Mouse (Mus musculus) liver, embryonic 15.5 days (tissue): ENCODE data around the gene Ccdc32. TPM values are rescaled to one million over a fixed set of nuclear protein-coding genes. Genes with fewer than 3 reads are reported as not detected.
"Not testable (repeated sequence)": the region's sequence is repeated elsewhere in the genome, so short reads cannot be mapped to it uniquely, and the experiment has no call there.

ENCODE experiments used
- ATAC-seq: fragments of 200-750 bp; cut with Nextera tagmentation; 2 replicates; pipeline ENCODE4 v1.8.0; 2017; ENCODE audit warnings: moderate number of reproducible peaks, mild to moderate bottlenecking, moderate library complexity; ENCODE audit not compliant: insufficient read depth
- H3K27ac ChIP-seq: fragments of 300-500 bp; sonication (generic); replicated peaks from 2 replicates; pipeline ENCODE4 v1.5.1; 2015; ENCODE audit warnings: mild to moderate bottlenecking, inconsistent platforms
- H3K27me3 ChIP-seq: fragments of 300-500 bp; sonication (generic); 2 replicates; pipeline ENCODE4 v1.6.1; 2015; ENCODE audit warnings: mild to moderate bottlenecking, inconsistent platforms
- H3K36me3 ChIP-seq: fragments of 300-500 bp; sonication (generic); replicated peaks from 2 replicates; pipeline ENCODE4 v1.6.1; 2015; ENCODE audit warnings: moderate library complexity, mild to moderate bottlenecking, inconsistent platforms
- H3K4me1 ChIP-seq: fragments of 300-500 bp; sonication (generic); replicated peaks from 2 replicates; pipeline ENCODE4 v1.6.1; 2015; ENCODE audit warnings: inconsistent platforms
- H3K4me2 ChIP-seq: fragments of 300-500 bp; sonication (generic); 2 replicates; pipeline ENCODE4 v1.6.1; 2015; ENCODE audit warnings: moderate library complexity, mild to moderate bottlenecking, inconsistent platforms
- H3K4me3 ChIP-seq: fragments of 300-500 bp; sonication (generic); replicated peaks from 2 replicates; pipeline ENCODE4 v1.5.1; 2015; ENCODE audit warnings: mild to moderate bottlenecking, inconsistent platforms
- H3K9ac ChIP-seq: fragments of 300-500 bp; sonication (generic); 2 replicates; pipeline ENCODE4 v1.6.1; 2015; ENCODE audit warnings: moderate library complexity, mild to moderate bottlenecking, inconsistent platforms
- H3K9me3 ChIP-seq: fragments of 300-500 bp; sonication (generic); replicated peaks from 2 replicates; pipeline ENCODE4 v1.6.1; 2016; ENCODE audit warnings: inconsistent platforms
- WGBS: fragments of 180-500 bp; shearing (Covaris S2); methylation state at CpG from one replicate; pipeline ENCODE4 v1.1.7; 2015; ENCODE audit warnings: mixed read lengths; ENCODE audit not compliant: insufficient replicate concordance; 5-methylcytosine and 5-hydroxymethylcytosine counted together
- polyA plus RNA-seq: library from polyadenylated mRNA; unstranded; fragments of >200 nt; fragmentation: Nextera tagmentation; extraction: Ambion mirVana; gene quantifications from 2 replicates; pipeline ENCODE4 v1.2.1, GENCODE M21; 2015

Gene Ccdc32
- polyA plus RNA-seq, 1 experiment from 2014 or later, result 12.4 TPM

- Histone ChIP-seq H3K9ac (no peak overlapping the region), H3K4me2 (no peak overlapping the region), H3K9me3 (no peaks in the 10 kb centered on the region), H3K36me3 (peaks cover 5% of the 10 kb centered on the region), H3K4me3 (no peak overlapping the region), H3K4me1 (peaks cover 42% of the 10 kb centered on the region), H3K27ac (no peak overlapping the region), H3K27me3 (peaks cover 4% of the 10 kb centered on the region; the same call in 1 of the 2 replicates)
- ATAC-seq, result no peak
- 32% methylated on average over 4 of the region's 4 CpGs for WGBS
These were observed 3.0 kb upstream of the Ccdc32 start for GRCm38 (mm10) chr2:119032191-119032590.

- no peaks in the 10 kb centered on the region for H3K9me3 ChIP-seq
- H3K4me1 ChIP-seq, result peaks cover 58% of the 10 kb centered on the region
- peaks cover 4% of the 10 kb centered on the region; the same call in 1 of the 2 replicates for H3K27me3 ChIP-seq
- H3K4me2 ChIP-seq, result 0 out of 2 replicates have a peak overlapping the region, but pooled peaks have one; percentile 3
- 89% methylated on average over 4 of the region's 4 CpGs for WGBS
- no peak overlapping the region for H3K9ac ChIP-seq
- peaks cover 29% of the 10 kb centered on the region for H3K36me3 ChIP-seq
- ATAC-seq, result no peak
- H3K4me3 ChIP-seq, result no peak overlapping the region
- no peak overlapping the region for H3K27ac ChIP-seq
These were observed 2.2 kb downstream of the Ccdc32 start for GRCm38 (mm10) chr2:119026951-119027350.

DNA sequence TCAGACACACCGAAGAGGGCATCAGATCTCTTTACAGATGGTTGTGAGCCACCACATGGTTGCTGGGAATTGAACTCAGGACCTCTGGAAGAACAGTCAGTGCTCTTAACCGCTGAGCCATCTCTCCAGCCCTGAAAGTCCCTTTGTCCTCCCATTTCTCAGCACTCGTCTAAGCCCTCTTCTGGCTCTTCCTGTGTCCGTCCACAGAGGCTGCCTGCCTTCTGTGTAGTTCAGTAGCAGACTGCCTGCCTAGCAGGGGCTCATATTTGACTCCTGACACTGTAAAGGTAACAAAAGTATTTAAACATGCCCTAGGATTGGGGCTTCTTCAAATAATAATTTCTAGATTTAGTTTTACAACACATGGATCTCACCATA is 4.0 kb downstream of the Ccdc32 start:
- peaks cover 46% of the 10 kb centered on the region for H3K36me3 ChIP-seq
- 40% methylated on average over 4 of the region's 4 CpGs for WGBS
- no peak overlapping the region for H3K9ac ChIP-seq
- no peaks in the 10 kb centered on the region for H3K9me3 ChIP-seq
- peak overlapping the region; percentile 11; the same call in 1 of the 2 replicates for H3K4me3 ChIP-seq
- peak overlapping the region; percentile 90 for H3K27ac ChIP-seq
- peaks cover 58% of the 10 kb centered on the region for H3K4me1 ChIP-seq
- no peaks in the 10 kb centered on the region for H3K27me3 ChIP-seq
- no peak; the same call in 1 of the 2 replicates for ATAC-seq
- peak overlapping the region; percentile 52 for H3K4me2 ChIP-seq

DNA sequence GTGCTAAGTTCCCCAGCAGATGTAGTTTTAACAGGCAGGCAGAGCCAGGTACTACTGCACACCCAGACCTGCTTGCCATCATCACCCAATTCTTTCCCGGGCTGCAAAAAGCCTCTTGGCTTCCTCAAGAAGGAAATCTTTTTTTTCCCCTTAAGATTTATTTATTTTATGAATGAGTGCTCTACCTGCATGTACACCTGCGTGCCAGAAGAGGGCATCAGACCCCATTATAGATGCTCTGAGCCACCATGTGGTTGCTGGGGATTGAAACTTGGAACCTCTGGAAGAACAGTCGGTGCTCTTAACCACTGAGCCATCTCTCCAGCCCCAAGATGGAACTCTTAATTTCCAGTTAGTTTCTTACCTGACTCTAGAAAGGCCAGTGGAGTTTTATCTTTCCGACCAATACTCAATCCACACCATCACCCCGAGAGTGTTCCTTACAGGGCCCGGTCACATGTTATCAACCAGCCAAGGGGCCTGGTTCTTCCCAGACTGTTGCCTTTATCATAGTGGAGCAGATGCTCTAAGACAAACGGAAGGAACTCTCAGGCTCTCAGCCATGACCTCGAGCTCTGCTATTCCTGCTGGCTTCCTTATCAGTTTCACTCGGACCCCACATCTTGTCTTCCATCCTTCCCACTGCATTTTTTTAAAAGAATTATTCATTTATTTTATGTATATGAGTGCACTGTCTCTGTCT is 4.5 kb downstream of the Ccdc32 start:
- peaks cover 56% of the 10 kb centered on the region for H3K4me1 ChIP-seq
- no peaks in the 10 kb centered on the region for H3K27me3 ChIP-seq
- peak overlapping the region; percentile 90 for H3K27ac ChIP-seq
- H3K9ac ChIP-seq, result no peak overlapping the region
- 22% methylated on average over 9 of the region's 9 CpGs for WGBS
- peak overlapping the region; percentile 11; the same call in 1 of the 2 replicates for H3K4me3 ChIP-seq
- peak overlapping the region; percentile 52 for H3K4me2 ChIP-seq
- H3K9me3 ChIP-seq, result no peaks in the 10 kb centered on the region
- ATAC-seq, result peak; percentile 92
- H3K36me3 ChIP-seq, result peaks cover 50% of the 10 kb centered on the region

DNA sequence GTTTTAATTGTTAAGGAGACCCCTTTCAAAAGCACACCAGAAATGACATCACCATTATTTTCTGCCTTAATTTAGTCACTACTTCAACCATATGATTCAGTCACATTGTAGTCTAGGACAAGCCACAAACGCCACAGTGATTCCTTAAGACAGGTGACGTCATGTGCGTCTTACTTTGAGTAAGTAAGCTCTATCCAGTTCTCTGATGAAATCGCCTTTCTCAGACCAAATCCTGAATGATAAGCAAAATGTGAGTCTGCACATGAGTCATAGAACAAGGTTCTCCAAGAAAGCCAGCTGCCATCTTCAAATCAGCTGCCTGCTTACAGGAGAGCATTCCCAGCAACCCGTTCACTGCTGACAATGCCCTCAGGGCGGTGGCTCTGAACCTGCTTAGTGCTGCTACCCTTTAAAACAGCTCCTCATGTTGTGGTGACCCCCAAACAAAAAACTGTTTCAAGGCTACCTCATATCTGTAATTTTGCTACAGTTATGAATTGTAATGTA is 6.0 kb downstream of the Ccdc32 start:
- Histone ChIP-seq H3K9me3 (no peaks in the 10 kb centered on the region), H3K4me3 (no peak overlapping the region), H3K36me3 (peaks cover 61% of the 10 kb centered on the region), H3K4me1 (peaks cover 45% of the 10 kb centered on the region), H3K4me2 (no peak overlapping the region), H3K9ac (no peak overlapping the region), H3K27ac (no peak overlapping the region), H3K27me3 (no peaks in the 10 kb centered on the region)
- WGBS, result 92% methylated on average over 6 of the region's 6 CpGs
- no peak for ATAC-seq

- no peak for ATAC-seq
- no peak overlapping the region for H3K27ac ChIP-seq
- no peaks in the 10 kb centered on the region for H3K27me3 ChIP-seq
- H3K4me2 ChIP-seq, result no peak overlapping the region
- 60% methylated on average over 4 of the region's 4 CpGs for WGBS
- peaks cover 61% of the 10 kb centered on the region for H3K36me3 ChIP-seq
- H3K9ac ChIP-seq, result no peak overlapping the region
- H3K4me3 ChIP-seq, result no peak overlapping the region
- H3K9me3 ChIP-seq, result peaks cover 3% of the 10 kb centered on the region; the same call in 1 of the 2 replicates
- peaks cover 22% of the 10 kb centered on the region for H3K4me1 ChIP-seq
These were observed 9.7 kb downstream of the Ccdc32 start for GRCm38 (mm10) chr2:119019538-119019937.

GRCm38 (mm10) chr2:119019131-119019530 is 10.1 kb downstream of the Ccdc32 start:
- Histone ChIP-seq H3K27me3 (no peaks in the 10 kb centered on the region), H3K9ac (no peak overlapping the region), H3K36me3 (peaks cover 60% of the 10 kb centered on the region), H3K4me2 (no peak overlapping the region), H3K27ac (no peak overlapping the region), H3K9me3 (peaks cover 3% of the 10 kb centered on the region; the same call in 1 of the 2 replicates), H3K4me1 (peaks cover 18% of the 10 kb centered on the region), H3K4me3 (no peak overlapping the region)
- 44% methylated on average over 5 of the region's 5 CpGs for WGBS
- no peak for ATAC-seq

DNA sequence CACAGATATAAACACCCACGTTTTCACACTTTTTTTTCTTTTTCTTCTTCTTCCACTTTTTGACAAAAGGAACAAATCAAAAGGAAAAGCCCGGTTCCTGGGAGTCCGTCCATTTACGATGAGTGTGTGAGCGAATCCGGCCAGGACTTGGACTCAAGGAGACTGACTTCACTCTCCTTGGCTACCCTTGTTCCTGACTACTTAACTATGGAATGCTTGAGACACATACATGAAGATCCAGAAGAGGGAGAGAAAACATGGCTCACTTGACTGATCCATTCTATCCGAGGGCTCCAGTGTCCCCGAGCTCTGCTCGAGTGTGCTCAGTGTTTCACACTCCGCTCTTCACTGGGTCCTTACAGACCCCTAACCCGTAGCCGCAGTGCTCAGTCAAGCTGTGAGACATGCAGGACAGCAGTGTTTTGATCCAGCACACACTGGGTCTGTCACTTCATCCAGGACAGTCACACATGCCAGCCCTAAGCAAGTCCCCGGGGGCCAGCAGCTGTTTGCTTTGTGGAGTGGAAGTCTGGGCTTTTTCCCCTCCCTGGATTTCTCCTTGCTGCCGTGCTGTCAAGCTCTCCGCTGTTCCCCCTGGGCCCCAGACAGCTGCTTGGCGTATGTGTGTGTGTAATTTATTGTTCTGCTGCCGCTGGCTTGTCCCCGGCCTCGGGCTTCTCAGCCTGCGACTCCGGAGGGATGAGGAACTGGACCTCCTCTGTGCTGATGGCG is 10.6 kb downstream of the Ccdc32 start:
- Histone ChIP-seq H3K9ac (no peak overlapping the region), H3K27ac (no peak overlapping the region), H3K27me3 (no peaks in the 10 kb centered on the region), H3K4me3 (no peak overlapping the region), H3K4me2 (no peak overlapping the region), H3K9me3 (peaks cover 3% of the 10 kb centered on the region; the same call in 1 of the 2 replicates), H3K36me3 (peaks cover 54% of the 10 kb centered on the region), H3K4me1 (peaks cover 12% of the 10 kb centered on the region; the same call in 1 of the 2 replicates)
- no peak for ATAC-seq
- WGBS, result 74% methylated on average over 22 of the region's 22 CpGs

DNA sequence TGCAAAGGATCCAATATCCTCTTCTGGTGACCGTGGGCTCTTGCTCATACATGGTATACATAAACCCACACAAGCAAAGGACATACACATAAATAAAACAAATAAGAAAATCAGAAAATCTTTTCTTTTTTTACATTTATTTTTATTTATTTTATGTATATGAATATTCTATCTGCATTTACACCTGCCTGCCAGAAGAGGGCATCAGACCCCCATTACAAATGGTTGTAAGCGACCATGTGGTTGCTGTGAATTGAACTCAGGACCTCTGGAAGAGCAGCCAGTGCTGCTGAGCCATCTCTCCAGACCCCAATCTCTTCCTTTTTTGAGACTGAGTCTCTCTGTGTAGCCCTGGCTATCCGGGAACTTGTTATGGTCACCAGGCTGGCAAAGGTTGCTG is 11.5 kb downstream of the Ccdc32 start:
- no peak overlapping the region for H3K4me3 ChIP-seq
- no peak for ATAC-seq

DNA sequence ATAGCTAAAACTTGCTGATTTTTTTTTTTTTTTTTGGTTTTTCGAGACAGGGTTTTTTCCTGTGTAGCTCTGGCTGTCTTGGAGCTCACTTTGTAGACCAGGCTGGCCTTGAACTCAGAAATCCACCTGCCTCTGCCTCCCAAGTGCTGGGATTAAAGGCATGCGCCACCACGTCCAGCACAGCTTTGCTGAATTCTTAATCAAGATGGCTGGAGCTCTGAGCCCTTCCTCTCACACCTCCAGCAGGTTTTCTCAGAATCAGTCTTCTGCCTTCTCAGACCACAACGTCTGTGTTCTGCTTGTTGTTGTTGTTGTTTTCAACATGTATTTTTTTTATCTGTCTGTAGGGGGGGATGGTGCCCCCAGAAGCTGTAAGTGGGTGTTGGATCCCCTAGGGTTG is 12.9 kb downstream of the Ccdc32 start:
- H3K27ac ChIP-seq, H3K4me3 ChIP-seq, ATAC-seq, H3K9me3 ChIP-seq, H3K27me3 ChIP-seq, H3K9ac ChIP-seq, H3K4me2 ChIP-seq: not testable (repeated sequence)
- Histone ChIP-seq H3K4me1 (peaks cover 12% of the 10 kb centered on the region; the same call in 1 of the 2 replicates), H3K36me3 (peaks cover 36% of the 10 kb centered on the region)
- 30% methylated on average over 4 of the region's 4 CpGs for WGBS

More for the DNA sequence above, 11.5 kb downstream of the Ccdc32 start:
- peaks cover 3% of the 10 kb centered on the region; the same call in 1 of the 2 replicates for H3K9me3 ChIP-seq
- H3K9ac ChIP-seq, result no peak overlapping the region
- WGBS, result 89% methylated on average over 3 of the region's 3 CpGs
- peaks cover 12% of the 10 kb centered on the region; the same call in 1 of the 2 replicates for H3K4me1 ChIP-seq
- H3K27ac ChIP-seq, result no peak overlapping the region
- H3K36me3 ChIP-seq, result peaks cover 49% of the 10 kb centered on the region
- H3K27me3 ChIP-seq, result no peaks in the 10 kb centered on the region
- H3K4me2 ChIP-seq, result no peak overlapping the region

GRCm38 (mm10) chr2:119015604-119016180 is 13.5 kb downstream of the Ccdc32 start:
- H3K27me3 ChIP-seq, result no peaks in the 10 kb centered on the region
- no peak overlapping the region for H3K27ac ChIP-seq
- H3K4me3 ChIP-seq, result no peak overlapping the region
- H3K9me3 ChIP-seq, result peaks cover 3% of the 10 kb centered on the region; the same call in 1 of the 2 replicates
- H3K4me1 ChIP-seq, result peaks cover 12% of the 10 kb centered on the region; the same call in 1 of the 2 replicates
- peaks cover 30% of the 10 kb centered on the region for H3K36me3 ChIP-seq
- ATAC-seq, result no peak
- H3K9ac ChIP-seq, result no peak overlapping the region
- peak overlapping the region; percentile 13; the same call in 1 of the 2 replicates for H3K4me2 ChIP-seq
- 15% methylated on average over 12 of the region's 12 CpGs for WGBS
